Mouse (Mus musculus) Muller cell, postnatal 12 days (primary cell): ENCODE results near the gene Gm17455.
A peak's percentile ranks its signal among the peaks of the same experiment; 100 is the strongest.

Experiments used
- DNase-seq: peaks from one replicate; pipeline ENCODE4 v3.0.0-alpha.2; 2015; ENCODE audit errors: inconsistent ontology term

Gene Gm17455

DNA sequence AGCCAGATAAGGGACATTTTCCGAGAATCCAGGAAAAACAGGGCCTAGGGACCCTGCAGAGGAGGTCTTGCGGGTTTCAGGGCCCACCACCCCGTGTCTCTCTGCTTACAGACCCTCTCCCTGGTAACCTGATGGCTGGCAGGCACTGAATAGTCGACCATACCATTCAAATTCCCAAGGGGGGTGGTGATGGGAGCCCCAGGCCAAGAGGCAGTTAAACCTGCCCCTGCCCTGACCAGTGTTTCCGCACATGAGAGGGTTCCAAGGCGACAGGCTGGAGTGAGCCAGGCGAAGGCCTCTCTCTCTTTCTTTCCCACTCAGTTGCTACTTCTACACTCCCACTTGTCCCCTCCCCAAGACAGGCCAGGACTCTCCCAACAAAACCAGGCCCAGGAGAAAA lies at the start of gene Gm17455:
Gene Gm17455 (plus strand): TSS at position 278 of the 400 bp plus-strand sequence.
- no peak for DNase-seq

DNA sequence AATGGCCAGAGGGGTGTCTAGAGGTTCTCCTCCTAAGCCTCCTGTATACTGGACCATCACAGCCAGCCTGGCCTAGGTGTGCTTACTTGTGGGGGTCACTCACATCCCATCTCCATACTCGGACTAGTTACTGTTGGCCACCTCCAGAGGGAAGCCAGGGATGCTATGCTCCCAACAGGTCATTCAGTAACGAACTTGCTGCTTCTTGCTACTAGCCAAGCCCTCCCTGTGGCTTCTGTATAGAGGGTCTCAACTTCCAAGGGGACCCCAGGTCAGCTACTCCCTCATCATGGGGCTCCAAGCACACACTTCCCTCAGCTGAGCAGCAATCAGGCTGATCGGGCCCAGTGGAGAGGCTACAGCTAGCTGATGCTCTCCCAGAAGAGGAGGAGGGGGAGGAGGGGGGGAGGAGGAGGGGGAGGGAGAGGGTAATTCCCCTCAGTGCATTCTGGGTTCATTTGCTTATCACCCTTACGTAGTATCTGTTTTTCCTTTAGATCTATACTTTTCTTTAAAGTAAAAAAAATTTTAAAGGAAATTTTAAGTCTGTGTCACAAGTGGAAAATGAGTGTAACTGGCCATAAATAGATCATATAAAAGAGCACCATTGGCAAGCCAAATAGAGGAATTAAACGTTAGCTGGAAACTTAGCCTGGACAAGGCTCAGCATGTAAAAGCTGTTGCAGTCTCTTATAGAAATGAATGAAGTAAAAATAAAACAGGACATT lies 49.3 kb upstream of the Gm17455 start:
- DNase-seq = peak; percentile 35

- DNase-seq = peak; percentile 95
Measured at GRCm38 (mm10) chr10:60350805-60351167, 48.7 kb upstream of the Gm17455 start.

DNA sequence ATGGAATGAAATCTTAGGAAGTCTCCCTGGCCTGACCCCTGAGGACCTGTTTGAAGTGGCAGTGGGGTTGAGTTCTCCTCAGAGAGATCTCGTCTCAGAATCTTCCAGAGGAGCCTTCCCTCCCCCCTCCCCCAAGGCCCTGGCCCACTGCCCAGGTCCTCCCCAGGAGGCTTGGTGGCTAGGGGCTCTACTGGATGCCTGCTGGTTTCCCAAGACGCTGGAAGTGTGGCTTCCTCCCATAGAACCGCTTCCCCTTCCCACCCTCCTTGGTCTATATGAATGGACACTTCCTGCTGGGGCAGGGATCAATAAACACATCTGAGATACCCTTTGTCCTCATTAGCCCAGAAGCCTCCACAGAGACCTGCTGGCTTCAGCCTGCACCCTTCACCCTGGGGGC lies 48.3 kb upstream of the Gm17455 start:
- DNase-seq = peak; percentile 39

GRCm38 (mm10) chr10:60351761-60352455 lies 47.6 kb upstream of the Gm17455 start:
- peak; percentile 82 for DNase-seq

DNA sequence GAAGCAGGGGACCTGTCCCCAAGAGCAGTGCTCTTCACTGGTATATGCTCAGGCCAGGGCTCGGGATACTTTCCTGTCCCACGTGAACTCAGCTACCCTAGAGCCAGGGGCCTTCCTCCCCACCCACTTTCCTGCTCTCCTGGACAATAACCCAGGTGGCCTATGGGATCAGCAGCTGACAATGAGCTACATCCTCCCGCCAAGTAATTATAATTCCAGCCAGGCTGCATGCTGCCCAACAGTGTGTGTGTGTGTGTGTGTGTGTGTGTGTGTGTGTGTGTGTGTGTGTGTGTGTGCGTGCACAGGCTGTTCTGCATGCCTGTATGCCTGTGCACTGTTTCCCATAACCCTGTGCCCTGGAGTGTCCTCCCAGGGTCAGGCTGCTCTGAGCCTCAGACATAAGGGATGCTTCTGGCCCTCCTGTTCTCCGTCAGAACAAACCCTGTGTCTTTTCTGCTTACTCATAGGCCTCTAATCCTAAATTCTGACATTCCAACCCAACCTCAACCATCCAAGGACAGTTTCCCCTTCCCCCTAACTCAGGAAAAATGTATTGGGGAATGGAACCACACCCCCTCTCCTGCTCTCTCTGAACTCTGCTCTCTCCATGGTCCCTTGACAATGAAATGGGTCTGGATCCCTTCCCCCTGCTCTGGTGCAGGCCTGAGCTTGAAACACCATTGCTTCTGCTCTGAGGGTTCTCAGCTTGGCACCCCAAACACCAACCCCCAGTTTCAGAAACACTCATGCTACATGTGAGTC lies 46.1 kb upstream of the Gm17455 start:
- DNase-seq = peak; percentile 82

- DNase-seq = no peak
Measured at GRCm38 (mm10) chr10:60354003-60354325, 45.6 kb upstream of the Gm17455 start.

DNA sequence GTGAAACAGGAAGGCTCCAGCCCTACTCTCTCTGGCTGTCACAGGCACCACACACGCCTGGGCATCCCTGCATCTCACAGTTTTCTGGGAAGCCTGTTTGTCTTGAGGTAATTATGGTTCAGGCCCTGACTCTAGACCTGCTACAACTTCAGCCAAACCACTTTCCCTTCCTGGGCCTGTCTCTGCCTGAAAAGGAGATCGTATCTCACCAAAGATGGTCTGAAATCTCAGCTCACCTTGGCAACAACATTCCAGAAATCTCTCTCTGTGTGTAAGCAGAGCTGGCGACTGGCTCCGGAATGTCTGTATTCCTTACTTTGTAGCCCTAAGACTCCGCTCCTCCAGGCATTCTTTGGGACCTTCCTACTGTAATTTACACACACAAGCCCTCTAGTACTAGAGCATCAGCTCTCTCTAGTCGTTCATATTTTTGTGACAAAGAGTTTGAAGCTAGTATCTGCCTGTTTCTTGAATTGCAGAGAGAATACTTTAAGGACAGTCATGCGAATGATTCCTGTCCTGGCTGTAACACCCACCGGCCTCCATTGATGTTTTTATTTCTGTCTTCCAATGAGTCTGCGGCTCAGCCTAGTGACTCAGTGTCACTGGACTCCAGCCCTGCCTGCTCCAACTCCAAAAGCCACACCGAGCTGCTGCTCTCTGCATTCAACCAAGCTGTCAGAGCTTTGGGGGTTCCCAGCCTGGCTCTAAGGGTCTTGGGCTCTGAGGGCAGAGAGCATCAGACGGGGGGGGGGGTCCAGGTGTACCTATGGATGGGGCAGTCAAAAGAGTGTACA lies 44.4 kb upstream of the Gm17455 start:
- DNase-seq = peak; percentile 89

DNA sequence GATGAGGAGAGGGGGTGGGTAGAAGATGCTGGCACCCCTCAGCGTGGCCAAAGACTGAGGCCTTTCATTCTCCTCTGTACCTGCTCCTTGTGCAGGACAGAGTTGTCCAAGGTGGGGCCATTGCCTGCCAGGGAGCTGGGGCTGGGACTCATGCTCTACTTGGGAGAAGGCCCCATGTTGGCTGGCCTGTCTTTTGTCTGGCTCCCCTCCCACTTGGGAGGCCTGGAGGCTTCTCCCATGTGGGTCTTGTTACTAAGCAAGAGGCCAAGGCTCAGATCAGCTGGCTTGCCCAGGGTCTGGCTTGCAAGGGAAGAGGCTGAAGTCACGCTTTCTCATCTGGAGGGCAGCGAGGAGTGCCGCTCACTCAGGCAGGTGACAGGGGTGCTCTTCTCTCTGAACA lies 42.1 kb upstream of the Gm17455 start:
- no peak for DNase-seq

GRCm38 (mm10) chr10:60357901-60358300 lies 41.6 kb upstream of the Gm17455 start:
- no peak for DNase-seq

DNA sequence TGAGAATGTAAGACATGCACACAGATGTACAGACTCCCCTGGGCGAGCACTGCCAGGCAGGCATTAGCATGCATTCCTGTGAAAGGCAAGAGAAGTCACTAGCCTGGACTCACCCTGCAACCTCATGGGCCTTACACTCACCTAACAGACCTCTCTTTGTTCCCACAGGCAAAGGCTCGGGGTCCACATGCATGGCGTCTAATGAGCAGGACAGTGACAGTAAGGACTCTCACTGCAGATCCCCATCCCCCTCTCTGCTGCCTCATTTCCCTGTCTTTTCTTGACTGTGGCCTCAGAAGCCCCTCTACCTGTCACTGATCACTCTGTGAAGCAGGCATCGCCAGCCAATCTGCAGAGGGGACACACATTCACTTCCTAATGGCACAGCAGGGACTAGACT lies 40.8 kb upstream of the Gm17455 start:
- DNase-seq = no peak

DNA sequence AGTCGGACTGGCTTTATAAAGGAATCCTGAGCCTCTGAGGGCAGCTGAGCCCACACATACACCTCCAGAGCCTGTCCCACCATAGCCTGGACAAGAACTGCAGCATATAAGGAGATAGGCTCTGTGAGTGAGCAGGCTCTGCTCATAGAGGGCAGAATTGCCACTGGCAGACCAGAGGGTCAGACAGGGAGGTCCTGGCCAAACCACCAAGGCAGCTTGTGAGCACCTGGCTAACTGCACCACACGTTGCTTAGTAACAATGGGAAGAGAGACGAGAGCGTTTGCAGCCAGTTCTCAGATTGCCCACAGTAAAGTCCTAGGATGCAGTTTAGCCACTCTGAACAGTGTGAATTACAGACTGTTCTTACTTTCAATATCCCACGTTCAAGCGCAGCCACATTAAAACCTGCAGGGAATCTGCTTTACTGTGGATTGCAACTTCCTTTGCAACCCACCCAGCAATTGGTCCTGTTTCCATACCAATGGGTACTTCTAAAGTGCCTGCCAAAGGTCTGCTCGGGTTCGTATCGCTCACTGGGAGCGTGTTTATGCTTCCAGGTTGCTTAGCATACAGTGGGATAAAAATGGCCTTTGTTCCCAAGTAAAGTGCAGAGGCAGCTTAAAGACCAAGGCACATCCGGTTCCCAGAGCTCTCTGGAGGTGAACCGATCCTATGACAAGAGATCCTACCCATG lies 37.8 kb upstream of the Gm17455 start:
- no peak for DNase-seq

- no peak for DNase-seq
Measured at GRCm38 (mm10) chr10:60362310-60362628, 37.3 kb upstream of the Gm17455 start.

- DNase-seq = no peak
Measured at GRCm38 (mm10) chr10:60363426-60363825, 36.1 kb upstream of the Gm17455 start.

GRCm38 (mm10) chr10:60367145-60367544 lies 32.4 kb upstream of the Gm17455 start:
- DNase-seq = no peak

DNA sequence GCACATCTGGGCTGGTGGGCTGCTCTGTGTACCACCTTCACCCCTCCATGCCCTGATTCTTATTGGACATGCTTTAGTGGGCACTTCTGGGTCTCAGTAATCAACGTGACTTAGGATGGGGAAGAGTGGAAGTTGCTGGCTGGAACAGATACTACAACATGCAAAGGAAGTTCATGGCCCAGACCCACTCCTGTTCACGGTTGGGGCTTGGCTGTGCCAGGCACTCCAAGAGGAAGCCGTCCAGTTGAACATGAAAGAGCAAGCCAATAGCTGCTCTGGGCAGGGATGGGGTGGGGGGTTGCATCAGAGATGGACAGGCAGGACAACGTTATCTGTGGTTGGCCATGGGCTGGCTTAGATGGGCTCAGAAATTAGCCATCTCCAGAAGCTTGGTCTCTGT lies 31.6 kb upstream of the Gm17455 start:
- no peak for DNase-seq

- no peak for DNase-seq
Measured at GRCm38 (mm10) chr10:60369405-60369804, 30.1 kb upstream of the Gm17455 start.

DNA sequence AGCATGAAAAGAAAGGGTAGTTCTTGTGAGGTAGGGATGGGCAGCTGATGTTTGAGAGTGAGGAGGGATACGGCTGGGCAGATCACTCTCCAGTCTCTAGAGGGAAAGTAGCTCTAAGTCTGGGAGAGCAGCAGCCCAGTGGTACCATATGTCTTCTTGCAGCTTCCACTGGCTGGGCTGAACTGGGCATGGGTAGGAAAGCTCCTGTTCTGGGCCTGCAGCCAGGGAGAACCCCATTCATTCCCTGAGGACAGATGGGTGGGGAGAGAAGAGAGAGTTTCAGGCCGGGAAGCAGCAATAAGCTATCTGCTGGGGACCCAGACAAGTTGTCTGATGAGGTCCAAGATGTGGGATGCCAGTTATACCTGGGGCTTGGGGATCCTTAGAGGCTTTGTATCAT lies 29.4 kb upstream of the Gm17455 start:
- DNase-seq = peak; percentile 33

DNA sequence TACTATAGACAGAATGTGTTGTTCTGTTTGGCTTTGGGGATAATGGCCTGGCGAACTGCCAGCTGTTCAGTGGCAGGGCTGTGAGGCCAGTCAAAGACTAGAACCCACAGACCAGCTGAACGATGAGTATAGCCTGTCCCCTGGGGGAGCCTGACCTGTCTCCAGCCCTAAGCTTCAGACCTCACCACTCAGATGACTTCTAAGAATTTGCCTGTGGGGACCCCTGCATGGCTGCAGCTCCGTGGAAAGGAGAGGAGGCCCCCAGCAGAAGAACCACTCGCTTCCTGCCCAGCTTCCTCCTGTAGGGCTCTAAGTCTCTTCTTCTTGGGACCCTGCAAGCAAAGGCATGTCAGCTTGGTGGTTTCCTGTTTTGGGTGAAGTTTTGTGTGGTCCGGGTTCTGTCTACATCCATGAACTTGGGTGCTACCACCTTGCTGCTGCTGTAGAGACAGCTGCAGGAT lies 28.9 kb upstream of the Gm17455 start:
- DNase-seq = no peak

- no peak for DNase-seq
Measured at GRCm38 (mm10) chr10:60371596-60372386, 27.7 kb upstream of the Gm17455 start.

- no peak for DNase-seq
Measured at GRCm38 (mm10) chr10:60373543-60373936, 26.0 kb upstream of the Gm17455 start.
